In the genomic region with DNA sequence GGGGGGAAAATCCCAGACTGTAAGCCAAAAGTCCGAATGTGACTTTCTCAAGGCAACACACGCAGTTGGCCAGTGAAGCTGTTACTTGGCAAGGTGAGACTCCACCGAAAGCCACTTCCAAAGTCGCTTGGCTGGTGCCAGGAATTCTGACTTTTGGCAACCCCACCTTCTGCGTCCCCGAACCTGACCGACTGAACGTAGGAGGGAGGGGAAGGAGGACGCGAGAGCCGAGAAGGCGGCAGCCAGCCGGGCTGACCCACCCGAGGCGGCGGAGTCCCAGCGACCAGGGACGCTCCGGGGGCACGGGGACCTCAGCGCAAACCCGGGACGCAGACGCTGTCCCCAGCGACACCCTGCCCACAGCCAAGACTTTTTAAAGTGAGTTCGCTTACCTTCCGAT, we compare ENCODE assay signal across 8 mouse cellular contexts.
DNase-seq lines count a peak whose midpoint lies in the region; ATAC-seq and TF ChIP-seq lines count a peak whose summit lies in the region.

No protein-coding gene starts in this region.

- TF ChIP-seq CTCF in liver, adult 2 months (IDR thresholded peaks at IDR 0.05; ENCODE audit: low read depth, low read length): no peak

- 0 out of 2 replicates have a peak, but pooled peaks have one; percentile 36 for ATAC-seq in stomach, embryonic 16.5 days (ENCODE audit: insufficient read depth, low FRiP score)
- ATAC-seq in erythroid progenitor cell, adult 5-6 weeks (replicated peaks; ENCODE audit: low FRiP score, poor library complexity, severe bottlenecking): no peak

- TF ChIP-seq POLR2A in liver, adult 2 months (IDR thresholded peaks at IDR 0.05; ENCODE audit: extremely low read depth, insufficient read depth, low read length): no peak

- H3K79me2 ChIP-seq in liver, adult 2 months (ENCODE audit: control insufficient read depth, insufficient read depth, low read length): no peaks in the 10 kb centered on the region

- no peaks in the 10 kb centered on the region for H3K36me3 ChIP-seq in liver, adult 2 months (ENCODE audit: control insufficient read depth, insufficient read depth, low read length)
- H3K36me3 ChIP-seq in embryonic facial prominence, embryonic 10.5 days (replicated peaks): peaks cover 5% of the 10 kb centered on the region; the same call in 1 of the 2 replicates
- no peaks in the 10 kb centered on the region for H3K36me3 ChIP-seq in heart, embryonic 10.5 days
- H3K36me3 ChIP-seq in stomach, embryonic 16.5 days (ENCODE audit: control insufficient read depth, insufficient read depth, low read length): no peaks in the 10 kb centered on the region

- no peaks in the 10 kb centered on the region for H3K27me3 ChIP-seq in liver, adult 2 months (ENCODE audit: control insufficient read depth, insufficient read depth, low read length)
- peaks cover 14% of the 10 kb centered on the region; the same call in 1 of the 2 replicates for H3K27me3 ChIP-seq in embryonic facial prominence, embryonic 10.5 days (replicated peaks; ENCODE audit: low read depth, poor library complexity, severe bottlenecking)
- no peaks in the 10 kb centered on the region for H3K27me3 ChIP-seq in heart, embryonic 10.5 days (ENCODE audit: insufficient read depth, poor library complexity, severe bottlenecking)
- H3K27me3 ChIP-seq in stomach, embryonic 16.5 days (ENCODE audit: control insufficient read depth, insufficient read depth, low read length): no peaks in the 10 kb centered on the region

- H3K4me1 ChIP-seq in liver, adult 2 months (ENCODE audit: control insufficient read depth, insufficient read depth, low read length): no peaks in the 10 kb centered on the region
- H3K4me1 ChIP-seq in embryonic facial prominence, embryonic 10.5 days: peaks cover 61% of the 10 kb centered on the region
- H3K4me1 ChIP-seq in heart, embryonic 10.5 days: peaks cover 12% of the 10 kb centered on the region
- peaks cover 9% of the 10 kb centered on the region; the same call in 1 of the 2 replicates for H3K4me1 ChIP-seq in stomach, embryonic 16.5 days (ENCODE audit: control insufficient read depth, insufficient read depth, low read length)

- peak overlapping the region; percentile 24 for H3K9ac ChIP-seq in liver, adult 2 months (ENCODE audit: low read depth, low read length)
- peak overlapping the region; percentile 93 for H3K9ac ChIP-seq in stomach, embryonic 16.5 days (ENCODE audit: low read length)

- H3K27ac ChIP-seq in liver, adult 2 months (replicated peaks; ENCODE audit: insufficient read depth, low read depth, low read length): no peak overlapping the region
- peak overlapping the region; percentile 95 for H3K27ac ChIP-seq in embryonic facial prominence, embryonic 10.5 days (replicated peaks)
- peak overlapping the region; percentile 95 for H3K27ac ChIP-seq in heart, embryonic 10.5 days
- peak overlapping the region; percentile 98 for H3K27ac ChIP-seq in stomach, embryonic 16.5 days (ENCODE audit: low read length)

- peak overlapping the region; percentile 52 for H3K4me3 ChIP-seq in liver, adult 2 months (ENCODE audit: insufficient read depth, low read depth, low read length)
- peak overlapping the region; percentile 78 for H3K4me3 ChIP-seq in embryonic facial prominence, embryonic 10.5 days
- peak overlapping the region; percentile 80 for H3K4me3 ChIP-seq in heart, embryonic 10.5 days
- peak overlapping the region; percentile 79 for H3K4me3 ChIP-seq in stomach, embryonic 16.5 days (replicated peaks; ENCODE audit: low read length)

- DNase-seq in liver, adult 2 months (ENCODE audit: extremely low read depth, low read depth, low spot score): peak; percentile 54
- DNase-seq in liver: no peak
- peak; percentile 61 for DNase-seq in embryonic facial prominence, embryonic 10.5 days (ENCODE audit: low spot score)
- DNase-seq in heart, embryonic 10.5 days (ENCODE audit: low spot score): peak; percentile 76
- peak; percentile 63 for DNase-seq in kidney, adult 9 months
- DNase-seq in lung, postnatal 10 days: peak; percentile 54

- no peaks in the 10 kb centered on the region for H3K9me3 ChIP-seq in embryonic facial prominence, embryonic 10.5 days
- no peaks in the 10 kb centered on the region for H3K9me3 ChIP-seq in heart, embryonic 10.5 days
- no peaks in the 10 kb centered on the region for H3K9me3 ChIP-seq in stomach, embryonic 16.5 days (replicated peaks; ENCODE audit: control insufficient read depth, low read length)

- H3K4me2 ChIP-seq in stomach, embryonic 16.5 days (ENCODE audit: low read depth, low read length): peak overlapping the region; percentile 88

- WGBS in liver, adult 2 months: under 1% methylated on average over 27 of the region's 27 CpGs
- WGBS in embryonic facial prominence, embryonic 10.5 days: under 1% methylated on average over 27 of the region's 27 CpGs
- under 1% methylated on average over 27 of the region's 27 CpGs for WGBS in heart, embryonic 10.5 days
- WGBS in stomach, embryonic 16.5 days: under 1% methylated on average over 27 of the region's 27 CpGs
